Mouse (Mus musculus) heart, postnatal 0 days (tissue): ENCODE measurements at regions not wholly inside any gene's neighbourhood (a gene's known extent, or its start where the extent isn't known, plus 50 kb on each side); places are given as distances from the start of the nearest gene placed in this dataset.

ENCODE experiments used
- ATAC-seq: fragments of 200-750 bp; cut with Nextera tagmentation; 2 replicates; pipeline ENCODE4 v1.8.0; 2017; ENCODE audit warnings: low read depth, moderate number of reproducible peaks, moderate library complexity; ENCODE audit not compliant: insufficient read depth
- DNase-seq: peaks from one replicate; pipeline ENCODE4 v3.0.0-alpha.2; 2016; ENCODE audit warnings: low spot score
- H3K27ac ChIP-seq: fragments of 300-500 bp; sonication (generic); 2 replicates; pipeline ENCODE4 v1.5.1; 2014; ENCODE audit warnings: low read depth, mild to moderate bottlenecking
- H3K27me3 ChIP-seq: fragments of 300-500 bp; sonication (generic); 2 replicates; pipeline ENCODE4 v1.6.1; 2014; ENCODE audit warnings: low read length, mixed read lengths; ENCODE audit not compliant: control insufficient read depth, insufficient read depth
- H3K36me3 ChIP-seq: fragments of 300-500 bp; sonication (generic); replicated peaks from 2 replicates; pipeline ENCODE4 v1.6.1; 2014; ENCODE audit warnings: low read length, mixed read lengths; ENCODE audit not compliant: control insufficient read depth, insufficient read depth
- H3K4me1 ChIP-seq: fragments of 300-500 bp; sonication (generic); 2 replicates; pipeline ENCODE4 v1.6.1; 2014; ENCODE audit warnings: antibody characterized with exemption; ENCODE audit not compliant: control insufficient read depth, insufficient read depth
- H3K4me2 ChIP-seq: fragments of 300-500 bp; sonication (generic); 2 replicates; pipeline ENCODE4 v1.6.1; 2014; ENCODE audit warnings: low read depth, mild to moderate bottlenecking, low read length, moderate library complexity
- H3K4me3 ChIP-seq: fragments of 300-500 bp; sonication (generic); 2 replicates; pipeline ENCODE4 v1.5.1; 2014; ENCODE audit warnings: low read depth, low read length
- H3K9ac ChIP-seq: fragments of 300-500 bp; sonication (generic); replicated peaks from 2 replicates; pipeline ENCODE4 v1.6.1; 2014; ENCODE audit warnings: low read depth, low read length, mixed read lengths
- H3K9me3 ChIP-seq: fragments of 300-500 bp; sonication (generic); replicated peaks from 2 replicates; pipeline ENCODE4 v1.6.1; 2016; ENCODE audit warnings: low read length; ENCODE audit not compliant: control insufficient read depth
- CTCF ChIP-seq: IDR thresholded peaks from 2 replicates; pipeline ENCODE4 v1.5.1; 2016; ENCODE audit warnings: antibody characterized with exemption, control low read depth, low read depth
- EP300 ChIP-seq: IDR thresholded peaks from 2 replicates; pipeline ENCODE4 v1.6.1; 2016; ENCODE audit warnings: antibody characterized with exemption, low read depth
- WGBS: fragments of 180-500 bp; shearing (Covaris S2); extraction: QIAGEN DNeasy Blood & Tissue Kit; methylation state at CpG from one replicate; pipeline ENCODE4 v1.1.7; 2014; 5-methylcytosine and 5-hydroxymethylcytosine counted together

DNA sequence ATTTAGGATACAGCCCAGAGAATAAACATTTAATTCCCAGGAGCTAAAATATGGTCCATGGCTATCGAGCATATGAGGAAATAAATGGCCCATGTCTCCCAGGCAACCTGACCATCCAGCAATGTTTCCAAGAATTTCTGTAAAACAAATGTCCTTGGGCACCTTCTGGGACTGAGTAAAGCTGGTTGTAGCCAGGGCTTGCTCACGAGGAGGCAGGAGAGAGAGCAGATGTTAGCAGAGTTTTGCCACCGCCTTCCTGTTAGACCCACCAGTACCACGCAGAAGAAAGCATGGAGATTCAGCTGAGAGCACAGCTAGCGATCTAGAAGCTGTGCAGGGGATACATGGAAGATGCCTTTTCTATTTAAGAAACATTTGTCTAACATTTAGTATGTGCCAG, 70.8 kb upstream of the Srrm4 start:
- Histone ChIP-seq H3K9me3 (no peaks in the 10 kb centered on the region), H3K4me3 (no peak overlapping the region), H3K4me2 (no peak overlapping the region), H3K36me3 (no peaks in the 10 kb centered on the region), H3K27ac (no peak overlapping the region), H3K9ac (no peak overlapping the region), H3K4me1 (no peaks in the 10 kb centered on the region), H3K27me3 (no peaks in the 10 kb centered on the region)
- WGBS: 71% methylated on average over 5 of the region's 5 CpGs
- no peak for ATAC-seq
- TF ChIP-seq CTCF (no peak), EP300 (no peak)
- no peak for DNase-seq

GRCm38 (mm10) chr5:116661851-116662250, 70.2 kb upstream of the Srrm4 start:
- Histone ChIP-seq H3K9ac (no peak overlapping the region), H3K27ac (no peak overlapping the region), H3K4me3 (no peak overlapping the region), H3K4me2 (no peak overlapping the region), H3K27me3 (no peaks in the 10 kb centered on the region), H3K9me3 (no peaks in the 10 kb centered on the region), H3K36me3 (no peaks in the 10 kb centered on the region), H3K4me1 (no peaks in the 10 kb centered on the region)
- no peak for TF ChIP-seq CTCF
- TF ChIP-seq EP300: no peak
- DNase-seq: no peak
- ATAC-seq: no peak
- WGBS: 54% methylated on average over 2 of the region's 2 CpGs

DNA sequence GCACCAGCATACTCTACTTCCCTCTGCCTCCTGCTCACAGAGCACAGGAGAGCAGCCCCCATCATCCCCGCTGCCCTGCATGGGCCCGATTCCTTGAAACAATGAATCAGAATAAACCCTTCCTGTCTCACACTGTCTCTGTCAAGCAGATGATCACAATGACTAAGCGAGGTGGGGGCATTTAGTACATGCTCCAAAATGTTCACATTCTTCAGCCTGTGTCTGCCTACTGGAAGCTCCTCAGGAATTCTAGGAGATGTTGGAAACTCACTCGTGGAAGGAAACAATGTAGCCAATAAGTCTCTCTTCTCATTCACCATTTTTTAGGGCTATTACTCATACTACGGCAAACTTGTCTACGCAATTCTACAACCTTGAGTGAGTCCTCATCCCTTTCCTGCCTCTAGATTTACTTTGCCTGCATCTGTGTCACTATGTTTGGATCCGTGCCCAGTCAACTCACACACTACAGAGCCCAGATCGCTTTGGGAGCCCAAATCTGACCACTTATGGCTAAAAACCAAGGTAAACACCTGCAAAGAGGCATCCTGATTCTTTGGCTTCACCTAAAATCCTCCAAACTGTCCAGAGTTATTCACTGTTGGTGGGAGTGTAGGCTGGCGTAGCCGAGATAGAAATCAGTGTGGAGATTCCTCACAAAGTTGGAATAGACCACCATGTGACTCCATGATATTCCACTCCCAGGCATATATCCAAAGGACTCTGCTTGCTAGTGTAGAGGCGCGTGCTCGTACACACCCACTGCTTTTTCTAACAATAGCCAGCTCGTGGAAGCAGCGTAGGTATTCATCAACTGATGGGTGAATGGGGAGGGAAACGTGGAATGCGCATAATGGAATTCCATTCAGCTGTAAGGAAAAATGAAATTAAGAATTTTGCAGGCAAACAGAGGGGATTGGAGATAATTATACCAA, 63.1 kb upstream of the Srrm4 start:
- Histone ChIP-seq H3K27me3 (no peaks in the 10 kb centered on the region), H3K27ac (no peak overlapping the region), H3K4me3 (no peak overlapping the region), H3K36me3 (no peaks in the 10 kb centered on the region), H3K9me3 (0 out of 2 replicates have a peak, but pooled peaks cover 8% of the 10 kb centered on the region), H3K4me1 (no peaks in the 10 kb centered on the region), H3K4me2 (no peak overlapping the region), H3K9ac (no peak overlapping the region)
- no peak for TF ChIP-seq CTCF
- TF ChIP-seq EP300: no peak
- 77% methylated on average over 17 of the region's 17 CpGs for WGBS
- no peak for DNase-seq
- ATAC-seq: no peak
